Mouse (Mus musculus): ENCODE measurements at regions not wholly inside any gene's neighbourhood (a gene's known extent, or its start where the extent isn't known, plus 50 kb on each side); places are given as distances from the start of the nearest gene placed in this dataset.

DNA sequence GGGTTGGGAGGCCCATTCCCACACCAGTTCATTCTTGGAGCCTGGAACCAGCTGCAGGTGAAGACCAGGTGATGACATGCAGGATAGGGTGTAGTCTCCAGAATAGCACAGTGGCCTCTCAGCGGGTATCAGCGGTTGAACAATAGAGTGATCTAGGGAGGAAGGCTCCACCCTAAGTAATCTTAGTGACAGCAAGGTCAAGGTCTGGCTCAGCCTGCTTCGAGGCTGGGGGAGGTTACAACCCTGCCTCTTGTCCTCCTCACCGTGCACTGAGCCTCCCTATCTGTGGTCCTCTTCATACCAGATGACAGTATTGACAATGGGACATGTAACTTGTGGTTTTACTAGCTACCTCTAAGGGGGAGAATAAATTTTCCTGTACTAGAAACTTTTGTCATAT is 1461.1 kb downstream of the 4930444P10Rik start:
- Histone ChIP-seq H3K27me3 (ENCODE audit: control insufficient read depth in 1 of 2, insufficient read depth in 2 of 2, low read length in 2 of 2) (no peaks in the 10 kb centered on the region), H3K4me3 (ENCODE audit: control insufficient read depth in 1 of 2, insufficient read depth in 1 of 2, low read depth in 2 of 2, low read length in 2 of 2) (no peak overlapping the region), H3K27ac (ENCODE audit: control insufficient read depth, low read depth, low read length) (no peak overlapping the region), H3K9me3 (replicated peaks; ENCODE audit: insufficient read depth, low read length) (no peaks in the 10 kb centered on the region), H3K79me2 (ENCODE audit: control insufficient read depth, insufficient read depth, low read length, poor library complexity) (no peaks in the 10 kb centered on the region), H3K4me1 (ENCODE audit: control insufficient read depth in 1 of 2, insufficient read depth in 2 of 2, low read length in 2 of 2) (no peaks in the 10 kb centered on the region), H3K9ac (ENCODE audit: control insufficient read depth, low read depth, low read length, poor library complexity, severe bottlenecking) (no peak overlapping the region), H3K36me3 (ENCODE audit: control insufficient read depth in 1 of 2, insufficient read depth in 2 of 2, low read length in 2 of 2) (no peaks in the 10 kb centered on the region)
- no peak for TF ChIP-seq MYC (IDR thresholded peaks at IDR 0.05; ENCODE audit: low read depth, low read length)
- TF ChIP-seq USF2 (IDR thresholded peaks at IDR 0.05; ENCODE audit: borderline replicate concordance in 1 of 2, insufficient read depth in 1 of 2, low read depth in 1 of 2, low read length in 2 of 2), result no peak
- no peak for TF ChIP-seq ZNF384 (IDR thresholded peaks at IDR 0.05; ENCODE audit: low read depth, low read length)
- TF ChIP-seq KAT2A (conservative IDR thresholded peaks at IDR 0.05; ENCODE audit: low read depth, low read length), result no peak
- TF ChIP-seq USF1 (IDR thresholded peaks at IDR 0.05; ENCODE audit: low read depth, low read length), result no peak
- TF ChIP-seq MEF2A (IDR thresholded peaks at IDR 0.05; ENCODE audit: extremely low read depth, insufficient replicate concordance, low read depth, low read length, poor library complexity, severe bottlenecking), result no peak
- no peak for TF ChIP-seq CHD1 (IDR thresholded peaks at IDR 0.05; ENCODE audit: low read depth, low read length)
- TF ChIP-seq MXI1 (IDR thresholded peaks at IDR 0.05; ENCODE audit: low read depth, low read length), result no peak
- no peak for TF ChIP-seq HCFC1 (IDR thresholded peaks at IDR 0.05; ENCODE audit: low read depth, low read length)
- no peak for TF ChIP-seq RAD21 (IDR thresholded peaks at IDR 0.05; ENCODE audit: low read depth, low read length)
- TF ChIP-seq GABPA (IDR thresholded peaks at IDR 0.05; ENCODE audit: low read depth, low read length), result no peak
- no peak for TF ChIP-seq ZKSCAN1 (IDR thresholded peaks at IDR 0.05; ENCODE audit: low read depth, low read length)
- TF ChIP-seq POLR2AphosphoS2 (IDR thresholded peaks at IDR 0.05; ENCODE audit: low read length), result no peak
- no peak for TF ChIP-seq CTCF (IDR thresholded peaks at IDR 0.05 in 2 of 3, conservative IDR thresholded peaks at IDR 0.05 in 1 of 3; ENCODE audit: control insufficient read depth in 1 of 3, insufficient read depth in 1 of 3, low read depth in 2 of 3, low read length in 3 of 3, poor library complexity in 1 of 3, severe bottlenecking in 1 of 3)
- no peak for DNase-seq (ENCODE audit: low read depth, low spot score)

DNA sequence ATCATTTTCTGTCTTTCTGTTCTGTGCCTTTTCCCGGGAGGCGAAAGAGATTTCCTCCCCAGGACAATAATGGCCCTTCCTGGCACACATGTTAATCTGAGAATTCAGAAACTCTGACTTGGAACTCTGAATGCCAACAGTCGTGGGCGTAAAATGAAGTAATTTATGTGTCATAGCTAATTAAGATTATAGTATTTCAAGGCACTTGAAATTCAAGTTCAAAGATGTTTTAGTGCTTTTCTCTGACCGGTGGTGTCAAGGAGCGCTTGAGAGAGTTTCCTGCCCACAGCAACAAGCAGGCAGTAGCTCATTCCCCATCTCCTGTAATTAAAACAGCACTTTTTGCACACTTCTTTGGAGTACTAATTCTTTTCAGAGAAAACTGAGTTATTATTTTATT is 1465.9 kb downstream of the 4930444P10Rik start:
- no peaks in the 10 kb centered on the region for H3K4me1 ChIP-seq (ENCODE audit: control insufficient read depth in 1 of 2, insufficient read depth in 2 of 2, low read length in 2 of 2)
- no peak overlapping the region for H3K9ac ChIP-seq (ENCODE audit: control insufficient read depth, low read depth, low read length, poor library complexity, severe bottlenecking)
- H3K9me3 ChIP-seq (replicated peaks; ENCODE audit: insufficient read depth, low read length), result no peaks in the 10 kb centered on the region
- H3K36me3 ChIP-seq (ENCODE audit: control insufficient read depth in 1 of 2, insufficient read depth in 2 of 2, low read length in 2 of 2), result no peaks in the 10 kb centered on the region
- H3K4me3 ChIP-seq (ENCODE audit: control insufficient read depth in 1 of 2, insufficient read depth in 1 of 2, low read depth in 2 of 2, low read length in 2 of 2), result no peak overlapping the region
- H3K27ac ChIP-seq (ENCODE audit: control insufficient read depth, low read depth, low read length), result no peak overlapping the region
- no peaks in the 10 kb centered on the region for H3K79me2 ChIP-seq (ENCODE audit: control insufficient read depth, insufficient read depth, low read length, poor library complexity)
- no peak for TF ChIP-seq BHLHE40 (IDR thresholded peaks at IDR 0.05; ENCODE audit: borderline replicate concordance, low read depth, low read length)
- no peak for TF ChIP-seq ZMIZ1 (IDR thresholded peaks at IDR 0.05; ENCODE audit: low read depth, low read length)
- no peak for TF ChIP-seq ELF1 (IDR thresholded peaks at IDR 0.05; ENCODE audit: low read depth, low read length)
- no peaks in the 10 kb centered on the region for H3K27me3 ChIP-seq (ENCODE audit: control insufficient read depth in 1 of 2, insufficient read depth in 2 of 2, low read length in 2 of 2)
- DNase-seq (ENCODE audit: low read depth, low spot score), result no peak

Measured in MEL (cell line).